Mouse (Mus musculus) thymus, adult 18-20 months (tissue): Measurements from ENCODE around the gene Zbtb18.

Experiments used
- DNase-seq, 2 experiments: peaks; one replicate each; pipeline ENCODE4 v3.0.0; 2022; ENCODE audit warnings: mixed read lengths in 2 of 2

The Zbtb18 gene

DNA sequence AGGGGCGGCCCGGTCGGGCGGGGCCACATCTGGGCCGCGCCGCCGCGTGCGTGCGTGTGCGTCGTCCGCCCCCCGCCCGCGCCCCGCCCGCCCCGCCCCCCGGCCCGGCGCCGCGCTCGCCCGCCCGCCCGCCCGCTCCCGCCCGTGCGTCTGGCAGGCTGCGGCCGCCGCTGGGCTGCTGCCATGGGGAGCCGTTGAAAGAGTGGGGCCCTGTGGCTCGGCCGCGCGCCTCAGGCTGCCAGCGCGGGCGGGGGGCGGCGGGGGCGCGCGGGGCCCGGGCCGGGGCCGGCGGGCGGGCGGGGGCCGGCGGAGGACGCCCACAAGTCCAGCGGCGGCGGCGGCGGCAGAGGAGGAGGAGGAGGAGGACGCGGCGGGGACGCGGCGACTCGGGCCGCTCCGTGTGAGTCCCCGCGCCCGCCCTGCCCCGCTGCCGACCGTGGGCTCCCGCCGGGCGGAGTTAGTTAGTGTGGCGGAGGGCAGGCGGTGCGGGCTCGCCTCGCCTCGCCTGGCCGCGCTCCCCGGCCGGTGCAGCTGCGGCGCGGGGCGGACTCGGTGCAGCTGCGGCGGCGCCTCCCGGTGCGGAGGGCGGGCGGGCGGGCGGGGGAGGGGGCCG is at the start of gene Zbtb18:
TSS of gene Zbtb18 (plus strand) at position 156 of the 613 bp plus-strand sequence.
- peak; percentile 24 to 29 for DNase-seq

DNA sequence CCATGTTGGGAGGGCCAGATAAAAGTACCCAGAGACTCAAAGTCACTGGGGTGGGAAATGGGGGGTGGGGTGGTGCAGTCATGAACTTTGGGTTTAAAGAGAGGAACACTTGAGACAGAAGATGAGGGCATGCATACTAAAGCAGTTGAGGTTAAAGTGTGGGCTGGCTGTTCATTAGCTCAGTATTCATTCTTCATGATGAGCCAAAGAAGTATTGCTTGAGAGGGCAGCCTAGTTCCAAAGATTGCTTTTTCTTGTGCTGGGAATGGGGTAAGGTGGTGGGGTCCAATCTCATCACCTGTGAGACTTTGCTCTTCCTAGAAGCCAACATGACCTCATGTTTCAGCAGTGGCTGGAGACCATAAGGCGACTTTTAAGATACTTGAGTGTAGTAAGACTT is 44.7 kb upstream of the Zbtb18 start:
- DNase-seq: no peak

DNA sequence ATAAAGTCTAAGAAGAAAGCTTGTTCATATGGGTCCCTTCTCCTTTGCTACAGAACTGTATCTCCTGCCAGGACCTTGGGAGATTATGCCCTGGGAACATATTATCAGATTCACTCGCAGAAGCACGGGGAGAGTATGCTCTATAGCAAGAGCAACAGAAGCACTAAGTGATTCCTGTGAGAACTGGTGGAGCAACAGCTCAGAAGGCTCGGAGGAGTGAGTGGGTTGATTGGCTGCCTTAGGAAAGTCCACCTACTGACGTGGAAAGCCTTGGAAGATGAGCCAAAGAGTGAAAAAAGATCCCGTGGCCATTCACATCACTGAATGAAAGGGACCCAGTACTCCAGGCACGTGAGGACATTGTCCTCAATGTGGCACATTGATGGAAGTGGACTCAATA is 37.0 kb upstream of the Zbtb18 start:
- DNase-seq: no peak

DNA sequence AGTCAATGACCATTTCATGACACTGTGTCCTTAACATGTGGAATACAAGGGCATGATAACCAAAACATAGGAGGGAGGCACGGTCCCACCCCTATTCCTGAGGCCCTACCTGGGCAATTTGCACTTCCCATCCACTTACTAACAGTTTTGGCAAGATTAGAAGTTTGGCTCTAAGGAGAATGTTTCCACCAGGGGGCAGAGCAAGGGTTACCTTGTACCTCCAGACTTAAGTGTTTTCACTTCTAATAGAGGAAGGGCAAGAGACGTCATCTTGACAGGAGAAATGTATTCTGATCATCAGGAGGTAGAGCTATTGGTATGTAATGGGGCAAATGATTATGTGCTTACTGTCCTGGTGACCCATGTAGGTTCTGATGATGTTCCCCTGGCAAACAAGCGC is 33.5 kb upstream of the Zbtb18 start:
- DNase-seq: peak; percentile 7 to 13

DNA sequence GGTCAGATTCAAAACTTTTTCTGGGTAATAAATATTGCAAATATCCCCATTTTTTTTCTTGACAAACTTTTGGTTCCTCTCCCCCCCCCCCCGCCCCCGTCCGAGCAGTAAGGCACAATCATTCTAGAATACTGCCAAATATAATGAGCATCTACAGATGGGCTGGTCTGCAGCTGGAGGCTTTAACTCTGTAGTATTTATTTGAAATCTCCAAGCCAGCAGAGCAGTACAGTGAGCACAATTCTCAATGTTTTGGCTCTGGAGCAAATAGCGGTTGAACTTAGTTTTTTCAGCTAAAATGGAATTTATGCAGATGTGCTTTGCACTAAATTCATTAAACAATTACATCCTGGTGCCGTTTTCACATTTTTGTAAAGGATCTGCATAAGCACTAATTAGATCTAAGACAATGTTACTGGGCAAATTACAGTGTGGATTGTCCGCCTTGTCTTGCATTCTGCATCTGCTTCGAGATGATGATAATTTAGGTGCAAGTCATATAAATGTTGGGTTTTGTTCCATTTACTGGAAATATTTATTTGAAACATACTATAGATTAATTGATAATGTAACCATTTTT is 31.3 kb upstream of the Zbtb18 start:
- DNase-seq: no peak

DNA sequence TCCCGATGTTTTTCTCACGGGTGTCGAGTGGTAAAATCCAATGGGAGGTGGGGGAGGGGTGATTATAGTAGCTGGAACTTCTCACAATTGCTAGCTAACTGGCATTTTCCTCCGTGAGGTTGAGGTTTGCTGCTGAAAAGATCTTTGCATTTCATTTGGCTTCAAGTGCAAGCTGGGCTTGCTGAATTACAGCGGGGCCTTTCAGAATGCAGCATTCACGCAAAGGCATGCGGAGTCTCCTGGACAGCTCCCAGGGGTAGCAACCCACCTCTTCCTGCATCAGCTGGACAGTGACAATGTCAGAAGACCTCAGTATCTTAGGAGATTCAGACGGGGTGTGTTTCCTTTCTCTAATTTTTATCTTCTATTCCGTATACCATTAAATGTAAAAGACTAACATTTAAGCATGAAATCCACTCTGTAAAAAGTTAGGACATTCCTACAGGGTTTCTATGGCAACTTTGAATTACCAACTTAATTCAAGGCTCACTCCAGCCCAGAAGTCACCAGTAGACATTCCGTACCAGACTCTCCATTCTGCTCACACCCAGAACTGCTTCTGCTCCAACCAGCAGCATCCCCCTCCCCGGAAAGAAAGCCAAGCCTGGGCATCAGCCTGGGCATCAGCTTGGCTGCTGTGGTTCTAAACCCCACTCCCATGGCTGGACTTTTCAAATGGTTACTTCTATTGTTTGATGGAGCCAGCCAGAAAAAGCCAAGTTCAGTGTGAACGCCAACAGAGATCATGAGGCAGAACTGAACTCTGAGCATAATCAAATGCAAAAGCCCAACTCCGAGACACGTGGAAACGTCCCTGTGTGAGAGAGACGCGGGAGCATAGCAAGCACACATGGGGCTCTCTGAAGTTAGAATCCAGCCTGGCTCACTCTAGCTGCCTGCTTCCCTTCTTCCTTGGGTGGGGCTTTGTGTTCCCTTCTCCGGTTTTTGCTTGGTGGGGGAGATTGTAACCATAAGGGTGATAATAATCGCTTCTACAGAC is 30.5 kb upstream of the Zbtb18 start:
- DNase-seq: no peak

DNA sequence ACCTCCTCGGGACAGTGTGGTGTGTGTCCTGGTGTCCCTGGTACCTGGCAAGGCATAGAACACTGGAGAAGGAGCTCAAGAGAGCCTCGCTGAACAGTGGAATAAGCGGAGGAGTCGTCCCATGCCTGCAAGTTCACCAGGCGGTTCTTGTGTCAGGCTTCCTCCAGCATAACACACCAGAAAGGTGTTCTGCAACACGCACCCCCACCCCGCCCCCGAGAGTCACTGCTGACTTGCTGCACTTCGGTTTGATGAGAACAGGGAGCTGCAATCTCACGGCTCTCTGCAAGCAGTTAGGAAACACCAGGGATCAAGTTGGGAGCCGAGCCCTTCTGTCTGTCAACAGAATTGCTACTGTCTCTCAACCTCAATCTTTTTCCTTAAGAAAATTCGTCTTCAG is 22.8 kb upstream of the Zbtb18 start:
- DNase-seq: no peak

DNA sequence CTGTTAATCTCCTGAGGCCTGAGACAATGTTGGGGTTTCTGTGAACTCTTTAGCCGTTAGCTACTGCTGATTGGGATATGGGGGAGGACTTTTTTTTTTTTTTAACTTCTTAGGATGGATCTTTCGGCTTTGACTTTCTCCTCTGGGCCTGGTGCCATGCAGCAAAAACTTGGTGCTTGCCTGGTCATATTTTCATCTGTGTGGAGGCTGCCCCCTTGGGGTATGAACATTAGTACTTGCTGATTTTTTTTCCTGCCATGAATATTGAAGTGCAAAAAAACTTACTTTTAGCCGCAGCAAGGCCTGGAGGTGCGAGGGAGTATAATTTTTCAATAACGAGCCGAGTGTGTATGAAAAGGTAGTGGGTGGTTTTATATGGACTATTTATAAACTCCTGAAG is 22.0 kb upstream of the Zbtb18 start:
- no peak for DNase-seq

DNA sequence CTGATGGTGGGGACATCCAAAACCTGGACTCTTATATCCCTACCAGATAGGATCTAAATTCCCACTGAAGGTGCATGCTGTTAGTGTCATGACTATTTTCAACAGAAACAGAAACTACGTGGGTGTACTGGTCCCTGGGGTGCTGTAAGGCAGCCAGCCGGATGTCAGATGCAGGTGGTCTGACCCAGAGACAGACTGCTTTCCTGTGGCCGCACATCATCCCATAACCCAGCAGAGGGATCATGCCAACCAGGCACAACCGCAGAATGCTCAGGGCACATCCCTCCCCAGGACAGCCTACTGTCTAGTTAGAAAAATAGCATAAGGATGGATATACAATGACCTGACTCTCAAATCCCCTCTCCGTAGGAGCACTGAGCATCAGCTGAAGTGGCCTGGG is 14.3 kb upstream of the Zbtb18 start:
- no peak for DNase-seq

DNA sequence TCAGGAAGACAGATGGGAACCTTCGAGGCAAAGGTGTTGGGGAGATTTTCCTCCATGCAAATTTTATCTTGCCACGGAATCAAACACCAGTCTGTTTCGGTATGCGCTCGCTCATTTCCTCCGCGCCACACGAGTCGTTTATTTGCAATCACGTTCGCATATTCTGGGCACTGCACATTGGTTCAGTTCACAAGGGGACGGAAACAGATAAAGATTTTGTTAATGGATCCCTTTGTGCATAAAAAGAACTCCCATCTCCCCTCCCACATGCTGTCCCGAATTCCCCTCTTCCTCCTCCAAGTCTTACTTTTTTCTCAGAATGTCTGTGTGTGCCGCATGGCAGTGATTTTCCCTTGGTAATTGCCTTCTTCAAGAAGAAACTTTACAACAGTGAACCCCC is 13.8 kb upstream of the Zbtb18 start:
- no peak for DNase-seq

DNA sequence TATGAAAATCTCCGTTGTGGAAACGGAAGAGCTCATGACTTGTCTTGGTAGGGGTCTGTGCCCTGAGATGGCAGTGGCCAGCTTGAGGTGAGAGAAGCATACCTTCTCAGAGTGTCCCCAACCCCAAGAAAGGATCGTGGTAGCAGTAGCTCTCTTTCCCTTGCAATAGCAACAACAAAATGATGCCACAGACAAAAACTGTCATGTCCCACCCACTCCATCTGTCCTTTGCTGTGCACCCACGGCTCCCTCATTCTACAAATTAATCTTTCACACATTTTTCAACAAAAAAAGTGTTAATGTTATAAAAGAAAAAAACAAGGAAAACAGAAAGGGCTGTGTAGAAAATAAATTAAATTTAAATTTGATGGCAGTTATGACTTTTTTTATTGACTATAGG is 13.1 kb upstream of the Zbtb18 start:
- DNase-seq: no peak

DNA sequence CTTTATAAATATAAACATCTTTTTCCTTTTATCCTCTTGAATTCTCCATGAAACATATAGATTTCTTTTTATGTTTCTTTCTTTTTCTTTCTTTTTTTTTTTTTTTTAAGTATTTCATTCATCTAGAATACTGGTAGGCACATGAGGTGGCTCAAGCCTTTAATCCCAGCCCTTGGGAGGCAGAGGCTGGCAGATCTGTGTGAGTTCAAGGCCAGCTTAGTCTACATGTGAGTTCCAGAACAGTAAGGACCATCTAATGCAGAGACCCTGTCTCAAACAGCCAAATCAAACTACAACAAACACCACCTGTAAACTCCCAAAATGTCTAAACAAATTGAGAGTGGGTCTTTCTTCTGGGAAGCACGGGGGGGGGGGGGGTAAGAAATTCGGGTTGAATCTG is 1.7 kb upstream of the Zbtb18 start:
- no peak for DNase-seq

DNA sequence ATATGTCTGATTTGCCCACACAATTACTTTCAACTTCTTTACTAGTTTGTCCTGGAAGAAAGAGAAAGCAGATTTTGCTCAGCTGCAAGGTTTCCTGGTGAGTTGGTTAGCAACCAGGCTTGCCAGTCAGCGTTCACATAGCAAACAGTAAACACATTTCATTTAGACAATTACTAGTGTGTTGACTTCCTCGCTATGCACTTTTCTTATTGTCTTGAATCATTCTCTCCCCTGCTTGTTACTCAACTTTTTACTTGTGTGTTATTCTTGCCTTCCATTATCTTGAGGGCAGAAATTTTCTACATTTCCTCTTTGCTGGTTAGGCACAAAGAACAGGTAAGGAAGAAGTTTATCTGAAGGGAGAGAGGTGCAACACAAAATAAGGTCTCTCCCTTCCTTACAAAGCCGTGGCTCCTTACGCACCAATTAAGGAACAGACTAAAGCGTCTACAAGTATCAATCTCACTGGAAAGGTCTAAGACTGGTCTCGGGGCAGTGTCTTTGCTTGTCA is 1.1 kb upstream of the Zbtb18 start:
- no peak for DNase-seq

DNA sequence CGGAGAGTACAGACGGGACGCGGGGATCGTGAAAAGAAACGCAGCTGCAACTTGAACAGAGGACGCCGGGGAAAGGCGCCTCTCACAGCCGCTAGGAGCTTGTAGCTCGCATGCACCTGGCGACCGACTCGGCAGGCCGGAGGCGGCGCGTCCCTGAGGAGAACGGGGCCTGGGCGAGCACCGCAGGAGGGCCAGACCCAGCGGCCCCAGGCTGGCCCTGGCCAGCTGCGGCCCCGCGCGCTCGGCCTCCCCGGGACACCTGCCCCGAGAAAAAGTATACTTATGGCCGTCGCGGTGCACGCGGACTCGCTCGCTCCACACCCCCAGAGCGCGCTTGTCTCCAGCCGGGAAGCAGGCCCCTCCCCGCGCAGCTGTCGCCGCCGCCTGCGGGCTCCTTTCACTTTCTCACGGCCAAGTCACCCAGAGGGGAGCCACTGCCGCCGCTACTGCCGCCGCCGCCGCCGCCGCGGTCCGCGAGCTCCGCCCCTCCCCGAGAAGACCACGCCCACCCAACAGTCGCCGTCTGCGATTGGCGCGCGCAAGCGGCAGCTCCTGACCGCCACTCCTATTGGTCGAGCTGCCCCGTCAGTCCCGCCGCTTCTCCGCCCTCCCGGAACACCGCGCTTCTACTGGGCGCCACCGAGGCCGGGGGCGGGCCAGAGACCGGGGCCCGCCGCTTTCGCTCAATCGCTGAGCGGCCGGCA is 507 bp upstream of the Zbtb18 start:
- peak; percentile 97 to 98 for DNase-seq

DNA sequence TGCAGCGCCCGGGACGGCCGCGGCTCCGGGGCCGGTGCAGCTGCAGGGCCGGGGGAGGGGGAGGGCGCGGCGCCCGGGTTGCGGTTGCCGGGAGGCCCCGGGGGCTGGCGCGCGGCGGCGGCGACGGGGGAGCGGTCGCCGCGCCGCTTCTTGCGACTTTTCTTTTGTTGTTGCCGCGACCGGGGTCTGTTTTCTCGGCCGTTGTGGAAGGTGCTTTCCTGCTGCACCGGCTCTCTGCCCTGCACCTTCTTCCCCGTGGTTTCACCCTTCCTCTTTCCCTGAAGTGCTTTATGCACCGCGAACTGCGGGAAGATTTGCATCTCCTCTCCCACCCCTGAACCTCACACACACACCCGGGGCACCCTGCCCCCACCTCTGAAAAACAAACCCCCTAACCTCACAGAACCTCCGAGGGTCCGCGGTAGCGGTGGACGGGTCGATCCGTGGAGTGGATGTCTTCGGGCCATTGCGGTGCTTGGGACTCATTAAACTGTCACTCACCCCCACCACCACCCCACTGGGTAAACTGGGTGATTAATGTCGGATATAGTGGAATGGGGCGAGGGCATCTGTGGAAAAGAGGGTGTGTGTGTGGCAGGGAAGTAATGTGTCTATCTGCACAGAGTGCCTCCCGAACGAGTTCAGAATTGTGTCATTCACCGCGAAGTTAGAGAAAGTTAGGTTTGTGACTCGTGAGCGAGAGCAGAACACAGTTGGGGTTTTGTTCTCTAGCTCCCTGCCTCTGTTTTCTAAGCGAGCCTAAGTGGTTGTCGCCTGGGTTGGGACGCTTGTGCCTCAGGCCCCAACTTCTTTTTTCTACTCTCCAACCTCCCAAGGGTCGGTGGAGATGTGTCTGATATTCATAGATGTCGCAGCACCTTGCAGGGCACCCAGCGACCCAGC is 921 bp downstream of the Zbtb18 start:
- DNase-seq: peak; percentile 57 to 68

DNA sequence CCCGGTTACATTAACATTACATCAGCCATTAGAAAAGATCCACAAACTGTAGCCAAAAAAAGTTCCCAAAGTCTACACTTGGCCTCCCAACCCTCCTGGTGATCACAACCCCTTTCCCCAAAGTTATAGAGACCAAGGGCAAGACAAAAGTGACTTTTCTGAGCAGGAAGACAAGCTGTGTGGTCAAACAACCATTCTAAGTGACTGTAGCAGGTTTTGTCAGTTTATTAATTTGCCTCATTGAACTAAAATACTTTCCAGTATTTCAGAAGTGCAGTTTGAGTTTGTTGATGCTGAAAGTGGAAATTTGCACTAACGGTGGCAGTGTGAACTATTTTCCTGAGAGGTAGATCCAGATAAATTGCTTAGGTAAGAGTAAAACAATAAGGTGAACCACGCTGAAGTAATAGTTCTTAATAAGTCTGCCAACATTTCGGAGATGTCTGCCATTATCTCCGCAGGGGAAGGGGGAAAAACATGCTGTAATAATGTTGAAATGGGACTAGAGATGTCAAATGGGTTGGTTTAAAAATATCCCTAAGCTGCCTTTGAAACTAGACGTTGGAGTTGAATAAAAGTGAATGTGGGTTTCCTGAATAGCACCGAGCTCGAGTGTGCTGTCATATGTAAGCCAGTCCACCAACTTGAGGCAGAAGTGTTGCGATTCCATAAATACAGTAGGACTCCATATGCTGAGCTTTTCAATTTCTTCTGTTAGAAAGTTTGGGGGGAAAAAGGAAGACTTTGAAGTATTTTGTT is 1.8 kb downstream of the Zbtb18 start:
- no peak for DNase-seq

DNA sequence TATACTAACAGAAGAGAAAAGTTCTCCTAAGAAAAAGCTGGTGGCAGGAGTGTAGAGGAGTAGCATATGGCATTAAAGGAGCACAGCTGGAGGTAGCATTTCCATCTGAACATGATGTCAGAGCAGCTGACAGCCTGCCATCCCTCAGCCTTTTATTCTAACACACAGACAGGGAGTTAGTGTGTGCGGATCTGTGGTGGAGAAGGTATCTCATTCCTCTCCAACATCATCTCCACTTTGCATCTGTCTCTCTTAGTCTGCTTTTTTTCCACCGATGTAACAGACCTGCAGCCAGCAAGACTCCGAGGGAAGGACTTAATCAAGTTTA is 2.3 kb downstream of the Zbtb18 start:
- DNase-seq: no peak

DNA sequence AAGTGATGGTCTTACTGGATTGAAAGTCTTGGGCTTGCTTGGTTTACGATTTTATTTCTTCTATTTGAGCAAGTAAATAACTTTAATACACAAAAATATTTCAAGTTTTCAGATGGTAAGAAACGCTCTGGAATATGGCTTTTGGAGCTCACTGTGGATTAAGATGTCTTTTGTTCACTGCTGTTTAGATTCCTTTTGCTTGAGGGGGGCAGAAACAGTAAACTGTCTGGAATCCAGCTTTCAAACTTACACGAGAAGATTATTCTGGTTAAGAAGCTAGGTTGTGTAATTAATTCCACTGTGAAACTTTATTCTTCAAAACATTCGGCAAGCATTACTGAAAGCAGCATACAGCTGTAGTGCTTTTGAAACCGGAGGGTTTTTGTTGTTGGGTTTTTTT is 2.8 kb downstream of the Zbtb18 start:
- DNase-seq: no peak

DNA sequence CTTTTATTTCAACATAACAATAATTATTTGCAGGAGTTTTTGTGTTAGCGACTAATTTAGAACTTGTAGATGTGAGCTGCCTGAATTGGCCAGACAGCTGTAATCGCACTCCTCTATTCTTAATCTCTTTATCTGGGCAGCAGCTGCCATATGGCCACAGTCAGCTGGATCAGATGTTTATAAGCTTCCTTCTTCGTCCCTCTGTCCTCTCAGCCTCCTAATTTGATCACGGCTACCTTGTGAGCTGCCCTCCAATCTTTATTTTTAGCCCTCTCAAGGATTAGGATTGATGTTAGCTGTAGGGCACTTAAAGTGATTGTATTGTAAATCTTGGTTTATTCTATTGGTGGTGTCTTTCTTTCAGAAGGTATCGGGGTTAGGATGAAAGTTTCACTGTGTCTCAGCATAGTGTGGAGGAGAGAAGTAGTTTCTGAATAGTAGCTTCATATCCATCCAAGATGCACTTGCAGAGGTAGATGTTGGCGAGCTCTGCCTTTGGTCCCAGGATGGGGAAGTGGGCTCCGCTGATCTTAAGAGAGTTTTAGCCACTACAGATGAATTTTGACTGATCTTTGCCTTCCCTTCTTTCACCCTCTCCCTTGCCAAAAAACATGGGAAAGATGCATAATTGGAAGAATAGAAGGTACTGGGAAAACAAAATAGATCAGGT is 3.4 kb downstream of the Zbtb18 start:
- no peak for DNase-seq

DNA sequence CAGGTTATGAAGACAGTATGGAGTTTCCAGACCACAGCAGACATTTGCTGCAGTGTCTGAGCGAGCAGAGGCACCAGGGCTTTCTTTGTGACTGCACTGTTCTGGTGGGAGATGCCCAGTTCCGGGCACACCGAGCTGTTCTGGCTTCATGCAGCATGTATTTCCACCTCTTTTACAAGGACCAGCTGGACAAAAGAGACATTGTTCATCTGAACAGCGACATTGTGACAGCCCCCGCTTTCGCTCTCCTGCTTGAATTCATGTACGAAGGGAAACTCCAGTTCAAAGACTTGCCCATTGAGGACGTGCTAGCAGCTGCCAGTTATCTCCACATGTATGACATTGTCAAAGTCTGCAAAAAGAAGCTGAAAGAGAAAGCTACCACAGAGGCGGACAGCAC is 4.9 kb downstream of the Zbtb18 start:
- no peak for DNase-seq
